Mouse (Mus musculus) limb, embryonic 15.5 days (tissue): ENCODE data around the gene Tctn1. TPM values are rescaled to one million over a fixed set of nuclear protein-coding genes. Genes with fewer than 3 reads are reported as not detected.

Experiments
- ATAC-seq: fragments of 200-750 bp; cut with Nextera tagmentation; 2 replicates; pipeline ENCODE4 v1.8.0; 2017; ENCODE audit warnings: low read depth, moderate TSS enrichment; ENCODE audit not compliant: insufficient number of reproducible peaks, low FRiP score, low TSS enrichment
- H3K27ac ChIP-seq: fragments of 300-500 bp; sonication (generic); 2 replicates; pipeline ENCODE4 v1.5.1; 2015; ENCODE audit warnings: moderate library complexity, mild to moderate bottlenecking, inconsistent platforms
- H3K27me3 ChIP-seq: fragments of 300-500 bp; sonication (generic); 2 replicates; pipeline ENCODE4 v1.6.1; 2015; ENCODE audit warnings: inconsistent platforms
- H3K36me3 ChIP-seq: fragments of 300-500 bp; sonication (generic); 2 replicates; pipeline ENCODE4 v1.6.1; 2015; ENCODE audit warnings: inconsistent platforms
- H3K4me1 ChIP-seq: fragments of 300-500 bp; sonication (generic); 2 replicates; pipeline ENCODE4 v1.6.1; 2015; ENCODE audit warnings: inconsistent platforms
- H3K4me2 ChIP-seq: fragments of 300-500 bp; sonication (generic); 2 replicates; pipeline ENCODE4 v1.6.1; 2015; ENCODE audit warnings: mild to moderate bottlenecking, inconsistent platforms
- H3K4me3 ChIP-seq: fragments of 300-500 bp; sonication (generic); 2 replicates; pipeline ENCODE4 v1.5.1; 2015; ENCODE audit warnings: mild to moderate bottlenecking, inconsistent platforms
- H3K9ac ChIP-seq: fragments of 300-500 bp; sonication (generic); 2 replicates; pipeline ENCODE4 v1.6.1; 2015; ENCODE audit warnings: inconsistent platforms
- H3K9me3 ChIP-seq: fragments of 300-500 bp; sonication (generic); 2 replicates; pipeline ENCODE4 v1.6.1; 2016; ENCODE audit warnings: inconsistent platforms
- WGBS: fragments of 180-500 bp; shearing (Covaris S2); methylation state at CpG from one replicate; pipeline ENCODE4 v1.1.7; 2015; 5-methylcytosine and 5-hydroxymethylcytosine counted together
- polyA plus RNA-seq: library from polyadenylated mRNA; unstranded; fragments of >200 nt; fragmentation: Nextera tagmentation; extraction: Ambion mirVana; gene quantifications from 2 replicates; pipeline ENCODE4 v1.2.1, GENCODE M21; 2015

Tctn1 gene
- polyA plus RNA-seq = 5.7 and 6.0 TPM in 2 replicates

- Histone ChIP-seq H3K9me3 (no peaks in the 10 kb centered on the region), H3K36me3 (peaks cover 12% of the 10 kb centered on the region), H3K4me3 (peak within 1 kb of the TSS; percentile 78), H3K9ac (peak within 1 kb of the TSS; percentile 68), H3K4me1 (peaks cover 13% of the 10 kb centered on the region), H3K4me2 (peak within 1 kb of the TSS; percentile 68), H3K27ac (peak within 1 kb of the TSS; percentile 75), H3K27me3 (no peaks in the 10 kb centered on the region)
- 1% methylated on average over 49 of the region's 49 CpGs for WGBS
- peak; percentile 99 for ATAC-seq
These were observed at the start of gene Tctn1 for GRCm38 (mm10) chr5:122263933-122264905. Gene Tctn1 (minus strand): TSS chr5:122264460.

- Histone ChIP-seq H3K27me3 (no peaks in the 10 kb centered on the region), H3K4me3 (no peak overlapping the region), H3K4me2 (no peak overlapping the region), H3K36me3 (peaks cover 39% of the 10 kb centered on the region), H3K27ac (no peak overlapping the region), H3K4me1 (peaks cover 11% of the 10 kb centered on the region), H3K9ac (no peak overlapping the region), H3K9me3 (no peaks in the 10 kb centered on the region)
- 90% methylated on average over 17 of the region's 17 CpGs for WGBS
- no peak for ATAC-seq
These were observed 48.9 kb upstream of the Tctn1 start for GRCm38 (mm10) chr5:122312942-122313684.

- H3K27me3 ChIP-seq = no peaks in the 10 kb centered on the region
- 89% methylated on average over 4 of the region's 4 CpGs for WGBS
- H3K36me3 ChIP-seq = peaks cover 38% of the 10 kb centered on the region
- H3K4me1 ChIP-seq = peaks cover 11% of the 10 kb centered on the region
- no peak overlapping the region for H3K4me3 ChIP-seq
- no peaks in the 10 kb centered on the region for H3K9me3 ChIP-seq
- no peak overlapping the region for H3K4me2 ChIP-seq
- no peak overlapping the region for H3K27ac ChIP-seq
- ATAC-seq = no peak
- no peak overlapping the region for H3K9ac ChIP-seq
These were observed 48.1 kb upstream of the Tctn1 start for GRCm38 (mm10) chr5:122312346-122312745.

- Histone ChIP-seq H3K27me3 (no peaks in the 10 kb centered on the region), H3K4me2 (no peak overlapping the region), H3K4me1 (peaks cover 11% of the 10 kb centered on the region), H3K9me3 (no peaks in the 10 kb centered on the region), H3K36me3 (peaks cover 33% of the 10 kb centered on the region), H3K27ac (no peak overlapping the region), H3K9ac (no peak overlapping the region), H3K4me3 (no peak overlapping the region)
- WGBS = 66% methylated on average over 7 of the region's 7 CpGs
- no peak for ATAC-seq
These were observed 47.4 kb upstream of the Tctn1 start for GRCm38 (mm10) chr5:122311692-122312091.

- Histone ChIP-seq H3K27me3 (no peaks in the 10 kb centered on the region), H3K4me2 (no peak overlapping the region), H3K36me3 (peaks cover 33% of the 10 kb centered on the region), H3K4me1 (peaks cover 11% of the 10 kb centered on the region), H3K4me3 (no peak overlapping the region), H3K9ac (no peak overlapping the region), H3K27ac (no peak overlapping the region), H3K9me3 (no peaks in the 10 kb centered on the region)
- 88% methylated on average over 8 of the region's 8 CpGs for WGBS
- no peak for ATAC-seq
These were observed 46.4 kb upstream of the Tctn1 start for GRCm38 (mm10) chr5:122310699-122311098.

GRCm38 (mm10) chr5:122306536-122306935 is 42.3 kb upstream of the Tctn1 start:
- Histone ChIP-seq H3K36me3 (peaks cover 12% of the 10 kb centered on the region), H3K9me3 (no peaks in the 10 kb centered on the region), H3K4me1 (peaks cover 33% of the 10 kb centered on the region), H3K4me3 (no peak overlapping the region), H3K27ac (0 out of 2 replicates have a peak overlapping the region, but pooled peaks have one; percentile 22), H3K27me3 (no peaks in the 10 kb centered on the region), H3K9ac (no peak overlapping the region), H3K4me2 (no peak overlapping the region)
- ATAC-seq = no peak
- WGBS = 78% methylated on average over 3 of the region's 3 CpGs

- ATAC-seq = no peak
These were observed 41.2 kb upstream of the Tctn1 start for GRCm38 (mm10) chr5:122305472-122305871.

GRCm38 (mm10) chr5:122304541-122304940 is 40.3 kb upstream of the Tctn1 start:
- Histone ChIP-seq H3K4me1 (peaks cover 38% of the 10 kb centered on the region), H3K27ac (peak overlapping the region; percentile 75), H3K4me3 (no peak overlapping the region), H3K9me3 (no peaks in the 10 kb centered on the region), H3K36me3 (peaks cover 8% of the 10 kb centered on the region; the same call in 1 of the 2 replicates), H3K27me3 (no peaks in the 10 kb centered on the region), H3K4me2 (no peak overlapping the region), H3K9ac (no peak overlapping the region)
- ATAC-seq = no peak
- 67% methylated on average over 6 of the region's 6 CpGs for WGBS

More at GRCm38 (mm10) chr5:122305472-122305871, 41.2 kb upstream of the Tctn1 start:
- Histone ChIP-seq H3K4me2 (no peak overlapping the region), H3K27me3 (no peaks in the 10 kb centered on the region), H3K4me3 (no peak overlapping the region), H3K9ac (no peak overlapping the region), H3K27ac (no peak overlapping the region), H3K9me3 (no peaks in the 10 kb centered on the region), H3K36me3 (peaks cover 8% of the 10 kb centered on the region), H3K4me1 (peaks cover 31% of the 10 kb centered on the region)
- 90% methylated on average over 7 of the region's 7 CpGs for WGBS

- Histone ChIP-seq H3K9ac (no peak overlapping the region), H3K27ac (peak overlapping the region; percentile 75), H3K4me2 (no peak overlapping the region), H3K27me3 (no peaks in the 10 kb centered on the region), H3K36me3 (peaks cover 8% of the 10 kb centered on the region; the same call in 1 of the 2 replicates), H3K9me3 (no peaks in the 10 kb centered on the region), H3K4me1 (peaks cover 39% of the 10 kb centered on the region), H3K4me3 (no peak overlapping the region)
- ATAC-seq = no peak
- WGBS = 56% methylated on average over 7 of the region's 7 CpGs
These were observed 39.7 kb upstream of the Tctn1 start for GRCm38 (mm10) chr5:122303937-122304336.

GRCm38 (mm10) chr5:122302810-122303745 is 38.8 kb upstream of the Tctn1 start:
- Histone ChIP-seq H3K4me3 (no peak overlapping the region), H3K4me1 (peaks cover 39% of the 10 kb centered on the region), H3K9ac (no peak overlapping the region), H3K36me3 (0 out of 2 replicates have a peak, but pooled peaks cover under 1% of the 10 kb centered on the region), H3K4me2 (no peak overlapping the region), H3K27ac (peak overlapping the region; percentile 75), H3K27me3 (no peaks in the 10 kb centered on the region), H3K9me3 (no peaks in the 10 kb centered on the region)
- no peak for ATAC-seq
- 55% methylated on average over 17 of the region's 17 CpGs for WGBS

- no peak for ATAC-seq
- Histone ChIP-seq H3K4me2 (no peak overlapping the region), H3K27ac (0 out of 2 replicates have a peak overlapping the region, but pooled peaks have one; percentile 33), H3K4me3 (no peak overlapping the region), H3K27me3 (no peaks in the 10 kb centered on the region), H3K9ac (no peak overlapping the region), H3K4me1 (peaks cover 39% of the 10 kb centered on the region), H3K36me3 (no peaks in the 10 kb centered on the region), H3K9me3 (no peaks in the 10 kb centered on the region)
- 79% methylated on average over 6 of the region's 6 CpGs for WGBS
These were observed 35.8 kb upstream of the Tctn1 start for GRCm38 (mm10) chr5:122300071-122300518.
